Mouse (Mus musculus): ENCODE results near the gene Snx29.
A peak's percentile ranks its signal among the peaks of the same experiment; 100 is the strongest.

DNA sequence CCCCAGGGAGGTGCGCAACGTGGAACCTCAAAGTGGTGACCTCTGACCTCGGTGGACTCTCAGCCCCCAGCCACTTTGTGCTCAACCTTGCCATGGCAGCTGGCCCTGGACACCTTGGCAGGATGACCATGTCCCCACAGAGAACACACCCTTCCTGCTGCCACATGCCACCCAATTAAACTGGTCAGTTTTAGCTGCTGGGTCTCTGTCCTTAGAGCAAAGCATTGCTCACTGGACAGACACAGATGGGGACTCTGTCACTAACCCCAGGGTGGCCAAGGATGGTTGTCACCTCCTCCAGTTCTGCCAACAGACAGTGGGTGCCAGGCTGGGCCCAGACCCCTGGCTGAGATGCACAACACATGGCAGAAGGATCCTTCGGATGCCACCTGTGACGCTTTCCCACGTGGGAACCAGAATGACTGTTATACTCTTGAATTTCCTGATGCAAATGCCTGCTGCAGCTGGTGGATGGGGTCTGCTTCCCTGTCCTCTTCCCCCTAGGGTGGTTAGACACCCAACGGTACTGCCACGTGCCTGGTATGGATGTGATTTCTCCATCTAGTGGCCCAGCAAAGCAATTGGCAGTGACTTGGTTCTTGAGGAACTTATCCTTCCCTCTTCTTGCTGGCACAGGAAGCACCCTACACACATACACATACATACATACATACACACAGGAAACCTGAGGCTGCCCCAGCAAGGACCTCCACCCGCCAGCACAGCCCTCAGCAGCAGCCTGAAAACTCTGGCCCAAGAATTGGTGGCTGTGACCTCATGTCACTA lies 432.8 kb downstream of the Snx29 start:
- no peak for TF ChIP-seq POLR2A (IDR thresholded peaks at IDR 0.05; ENCODE audit: borderline replicate concordance, control insufficient read depth, low read depth, low read length)
- TF ChIP-seq CTCF (IDR thresholded peaks at IDR 0.05; ENCODE audit: control insufficient read depth, insufficient read depth, low read length), result peak; percentile 14; the same call in 1 of the 2 replicates
